In the genomic region with DNA sequence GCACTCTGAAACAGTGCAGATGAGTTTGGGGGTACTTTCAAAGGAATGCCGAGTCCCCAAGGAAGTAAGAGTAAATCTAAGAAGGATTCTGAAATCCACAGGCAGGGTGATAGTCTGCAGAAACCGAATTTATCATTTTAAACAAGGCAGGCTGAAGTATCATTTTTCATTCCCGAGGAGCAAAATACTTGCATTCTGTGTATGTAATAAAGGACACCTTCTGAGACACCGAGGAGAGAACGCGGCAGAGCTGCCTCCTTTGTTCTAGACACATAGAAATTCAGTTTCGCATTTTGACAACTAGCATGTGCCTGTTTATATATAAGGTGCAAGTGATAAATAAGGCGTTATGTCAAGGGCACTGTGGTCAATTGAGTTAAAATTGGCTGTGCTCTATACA, we compare ENCODE assay signal across 9 mouse cellular contexts. TPM values are rescaled to one million over a fixed set of nuclear protein-coding genes. Genes with fewer than 3 reads are reported as not detected.
DNase-seq lines count a peak whose midpoint lies in the region; ATAC-seq lines count a peak whose summit lies in the region.
"Had no signal": no experiment of that assay in that cellular context is flagged by ENCODE, and none has a peak within 500 bp of the region (broad histone marks: within the 10 kb centered on the region; RNA-seq: fewer than 3 reads in every experiment).

No protein-coding gene starts in this region.

- H3K27me3 ChIP-seq in heart, embryonic 14.5 days (ENCODE audit: control insufficient read depth, insufficient read depth, low read length), result no peaks in the 10 kb centered on the region
- peaks cover 81% of the 10 kb centered on the region for H3K27me3 ChIP-seq in embryonic facial prominence, embryonic 10.5 days (replicated peaks; ENCODE audit: low read depth, poor library complexity, severe bottlenecking)
- peaks cover 56% of the 10 kb centered on the region for H3K27me3 ChIP-seq in hindbrain, embryonic 14.5 days (ENCODE audit: control insufficient read depth, insufficient read depth, low read length)

- peak overlapping the region; percentile 56 for H3K4me2 ChIP-seq in heart, embryonic 14.5 days (ENCODE audit: low read length)
- H3K4me2 ChIP-seq in hindbrain, embryonic 14.5 days (replicated peaks), result peak overlapping the region; percentile 49

- H3K9me3 ChIP-seq in heart, embryonic 14.5 days (ENCODE audit: control insufficient read depth, low read length), result no peaks in the 10 kb centered on the region
- H3K9me3 ChIP-seq in embryonic facial prominence, embryonic 10.5 days, result no peaks in the 10 kb centered on the region
- H3K9me3 ChIP-seq in hindbrain, embryonic 14.5 days (ENCODE audit: control insufficient read depth, low read length), result no peaks in the 10 kb centered on the region

- no peak for ATAC-seq in heart, embryonic 14.5 days (ENCODE audit: insufficient number of reproducible peaks, insufficient read depth, low FRiP score, low read depth)
- no peak for ATAC-seq in hindbrain, embryonic 14.5 days (ENCODE audit: low FRiP score)
- 0 out of 2 replicates have a peak, but pooled peaks have one; percentile 14 for ATAC-seq in megakaryocyte progenitor cell, adult 5-6 weeks (replicated peaks; ENCODE audit: poor library complexity)

- no peak for DNase-seq in heart, adult 11 months
- no peak for DNase-seq in embryonic facial prominence, embryonic 10.5 days (ENCODE audit: low spot score)
- DNase-seq in hindbrain, embryonic 14.5 days (ENCODE audit: low spot score), result no peak
- no peak for DNase-seq in ovary, postnatal 10 days (ENCODE audit: low spot score)
- DNase-seq in layer of hippocampus, adult 18-20 months (ENCODE audit: low spot score in 2 of 2), result no peak
- DNase-seq in T-cell, adult 2 months (ENCODE audit: low spot score), result no peak
- DNase-seq: kidney, adult 9 months had no signal

- peak overlapping the region; percentile 49 to 64; a peak in 3 of 4 replicates for H3K27ac ChIP-seq in heart, embryonic 14.5 days (replicated peaks in 1 of 2; ENCODE audit: control insufficient read depth in 1 of 2, insufficient read depth in 1 of 2, low read depth in 2 of 2, low read length in 2 of 2)
- H3K27ac ChIP-seq in embryonic facial prominence, embryonic 10.5 days (replicated peaks), result 0 out of 2 replicates have a peak overlapping the region, but pooled peaks have one; percentile 75
- H3K27ac ChIP-seq in hindbrain, embryonic 14.5 days, result no peak overlapping the region

- H3K9ac ChIP-seq in heart, embryonic 14.5 days (ENCODE audit: low read length), result peak overlapping the region; percentile 70
- no peak overlapping the region for H3K9ac ChIP-seq in hindbrain, embryonic 14.5 days

- no peaks in the 10 kb centered on the region for H3K36me3 ChIP-seq in heart, embryonic 14.5 days (ENCODE audit: control insufficient read depth, insufficient read depth, low read length)
- no peaks in the 10 kb centered on the region for H3K36me3 ChIP-seq in embryonic facial prominence, embryonic 10.5 days (replicated peaks)
- no peaks in the 10 kb centered on the region for H3K36me3 ChIP-seq in hindbrain, embryonic 14.5 days (replicated peaks; ENCODE audit: control insufficient read depth, insufficient read depth)

- H3K4me3 ChIP-seq in heart, embryonic 14.5 days (ENCODE audit: control insufficient read depth in 1 of 2, insufficient read depth in 1 of 2, low read depth in 1 of 2, low read length in 2 of 2), result peak overlapping the region; percentile 42 to 62; a peak in 3 of 4 replicates
- H3K4me3 ChIP-seq in embryonic facial prominence, embryonic 10.5 days, result peak overlapping the region; percentile 47
- 0 out of 2 replicates have a peak overlapping the region, but pooled peaks have one; percentile 2 for H3K4me3 ChIP-seq in hindbrain, embryonic 14.5 days (replicated peaks; ENCODE audit: low read length)

- WGBS in heart, embryonic 14.5 days, result 33% methylated on average over 8 of the region's 8 CpGs
- 53% methylated on average over 8 of the region's 8 CpGs for WGBS in embryonic facial prominence, embryonic 10.5 days
- 34% methylated on average over 8 of the region's 8 CpGs for WGBS in hindbrain, embryonic 14.5 days

- no peaks in the 10 kb centered on the region for H3K4me1 ChIP-seq in heart, embryonic 14.5 days (ENCODE audit: control insufficient read depth in 2 of 2, insufficient read depth in 2 of 2, low read length in 2 of 2)
- H3K4me1 ChIP-seq in embryonic facial prominence, embryonic 10.5 days, result no peaks in the 10 kb centered on the region
- H3K4me1 ChIP-seq in hindbrain, embryonic 14.5 days (replicated peaks; ENCODE audit: control insufficient read depth, insufficient read depth, low read length), result no peaks in the 10 kb centered on the region

RNA-seq across cellular contexts. Expression of a gene that starts 0.7 kb away (rescaled TPM):
- polyA plus RNA-seq in heart, embryonic 14.5 days (2014; fragmentation: Nextera tagmentation; extraction: Ambion mirVana), result 8.1 and 8.3 TPM in 2 replicates
- 16.0 and 18.6 TPM in 2 replicates for polyA plus RNA-seq in embryonic facial prominence, embryonic 10.5 days (2016; fragmentation: Nextera tagmentation; extraction: Ambion mirVana)
- polyA plus RNA-seq in hindbrain, embryonic 14.5 days (2014; fragmentation: Nextera tagmentation; extraction: Ambion mirVana), result 5.4 and 6.1 TPM in 2 replicates
- 40.9 and 43.8 TPM in 2 replicates for total RNA-seq in megakaryocyte progenitor cell, adult 5-6 weeks (2015)
- total RNA-seq in megakaryocyte progenitor cell, adult 5-6 weeks (2017), result 10.7 and 14.3 TPM in 2 replicates
- total RNA-seq in layer of hippocampus, adult 18-20 months (2021), result 10 to 100 TPM in 1 of 2 experiments, 1 to 10 TPM in 1; 5.8 to 12.4 TPM

Comparison
In these comparisons a context has a peak if more than half of its experiments do, and no peak if none do; other contexts are left out.
1. H3K4me3 ChIP-seq: peak in every context shown above with its lines; median percentile 52 in heart, embryonic 14.5 days; 47 in embryonic facial prominence, embryonic 10.5 days; 2 in hindbrain, embryonic 14.5 days.